In genomic region chr19:29526837-29527236, GRCm38 (mm10) we compare ENCODE assay signal across 21 mouse cellular contexts. TPM values are rescaled to one million over a fixed set of nuclear protein-coding genes. Genes with fewer than 3 reads are reported as not detected.
DNase-seq lines count a peak whose midpoint lies in the region; ATAC-seq and TF ChIP-seq lines count a peak whose summit lies in the region.
"Had no signal": no experiment of that assay in that cellular context is flagged by ENCODE, and none has a peak within 500 bp of the region (broad histone marks: within the 10 kb centered on the region; RNA-seq: fewer than 3 reads in every experiment).

No protein-coding gene starts in this region.

- peak; percentile 39 for DNase-seq in A20 (ENCODE audit: low read depth, low spot score)
- peak; percentile 37 for DNase-seq in CH12.LX (ENCODE audit: extremely low read depth)
- peak; percentile 44 for DNase-seq in induced T-regulatory cell, adult 2 months (ENCODE audit: low read depth)
- no peak for DNase-seq in embryo, embryonic 10.5 days (ENCODE audit: low spot score)
- DNase-seq in liver, postnatal 0 days, result no peak
- DNase-seq in gastrocnemius, postnatal 10 days, result no peak
- DNase-seq: adrenal gland, adult 2 months; adrenal gland, adult 8-10 months; adrenal gland, postnatal 10 days; adrenal gland, postnatal 14 days; adrenal gland, postnatal 25 days; adrenal gland, postnatal 36 days; B cell, adult 2 months; cerebellum, adult 11 months; cerebellum, adult 11-12 months; cerebellum, adult 18-20 months; cerebellum, adult 2 months; cerebellum, adult 8-10 months had no signal

- H3K36me3 ChIP-seq in CH12.LX (replicated peaks in 1 of 2; ENCODE audit: control insufficient read depth in 1 of 2, insufficient read depth in 1 of 2, low read length in 1 of 2), result peaks cover 0 to 4% of the 10 kb centered on the region in 2 experiments
- H3K36me3 ChIP-seq in liver, postnatal 0 days (replicated peaks; ENCODE audit: insufficient read depth, low read length), result no peaks in the 10 kb centered on the region

- no peak overlapping the region for H3K27ac ChIP-seq in CH12.LX (ENCODE audit: insufficient read depth, low read depth)
- H3K27ac ChIP-seq in liver, postnatal 0 days (ENCODE audit: low read depth), result no peak overlapping the region

- in situ Hi-C loops in CH12.LX (cut with MboI; ENCODE audit: low pct_ligation_motif_present, low pct_unique_long_range_greater_than_20kb, low sequenced_read_pairs), result no loop called here

- ATAC-seq in liver, postnatal 0 days, result no peak
- ATAC-seq: activated CD4-positive, CD25-positive, alpha-beta regulatory T cell, adult 4 months; CD4-positive, CD25-positive, alpha-beta regulatory T cell, adult 4 months; Patski had no signal

- peak overlapping the region; percentile 71; the same call in 1 of the 2 replicates for H3K4me2 ChIP-seq in CH12.LX (ENCODE audit: insufficient read depth, low read depth, poor library complexity, severe bottlenecking)
- no peak overlapping the region for H3K4me2 ChIP-seq in liver, postnatal 0 days (ENCODE audit: low read depth, low read length)

- H3K27me3 ChIP-seq in CH12.LX (replicated peaks), result no peaks in the 10 kb centered on the region
- H3K27me3 ChIP-seq in liver, postnatal 0 days (ENCODE audit: insufficient read depth, low read length), result no peaks in the 10 kb centered on the region
- H3K27me3 ChIP-seq: Patski had no signal

- no peak overlapping the region for H3K9ac ChIP-seq in CH12.LX (ENCODE audit: insufficient read depth, low read depth)
- H3K9ac ChIP-seq in liver, postnatal 0 days (replicated peaks), result no peak overlapping the region

- TF ChIP-seq CTCF in CH12.LX (conservative IDR thresholded peaks at IDR 0.05 in 1 of 2, IDR thresholded peaks at IDR 0.05 in 1 of 2; ENCODE audit: low read depth in 2 of 2, low read length in 2 of 2), result no peak
- TF ChIP-seq CTCF in liver, postnatal 0 days (IDR thresholded peaks at IDR 0.05; ENCODE audit: low read depth), result no peak

- TF ChIP-seq RAD21 in CH12.LX (IDR thresholded peaks at IDR 0.05; ENCODE audit: low read depth, low read length), result no peak

- dilution Hi-C loops in CH12.LX (cut with MboI; ENCODE audit: extremely low pct_ligation_motif_present, extremely low pct_unique_long_range_greater_than_20kb, low sequenced_read_pairs), result no loop called here

- peak; percentile 90 for TF ChIP-seq EP300 in CH12.LX (IDR thresholded peaks at IDR 0.05; ENCODE audit: low read length)
- no peak for TF ChIP-seq EP300 in liver, postnatal 0 days (IDR thresholded peaks at IDR 0.05; ENCODE audit: low read depth)

- H3K4me1 ChIP-seq in CH12.LX (ENCODE audit: control insufficient read depth in 1 of 2, insufficient read depth in 2 of 2), result peaks cover 7 to 28% of the 10 kb centered on the region in 2 experiments; a peak in 3 of 4 replicates
- peaks cover 4% of the 10 kb centered on the region; the same call in 1 of the 2 replicates for H3K4me1 ChIP-seq in liver, postnatal 0 days (ENCODE audit: insufficient read depth)

- H3K4me3 ChIP-seq in CH12.LX (replicated peaks in 1 of 3; ENCODE audit: low read depth in 2 of 3, low read length in 2 of 3, poor library complexity in 1 of 3), result no peak overlapping the region
- H3K4me3 ChIP-seq in liver, postnatal 0 days (ENCODE audit: low read depth, low read length), result no peak overlapping the region

- peaks cover 37% of the 10 kb centered on the region for H3K79me2 ChIP-seq in CH12.LX (replicated peaks; ENCODE audit: control insufficient read depth, extremely low read depth, insufficient read depth, poor library complexity, severe bottlenecking)

- H3K9me3 ChIP-seq in CH12.LX (replicated peaks; ENCODE audit: low read length), result peaks cover 8% of the 10 kb centered on the region
- H3K9me3 ChIP-seq in liver, postnatal 0 days (ENCODE audit: low read length), result no peaks in the 10 kb centered on the region

- no peak for TF ChIP-seq POLR2A in CH12.LX (IDR thresholded peaks at IDR 0.05; ENCODE audit: low read depth, low read length)

TF ChIP-seq in CH12.LX, 34 proteins besides CTCF, POLR2A, EP300 and RAD21:
- TF ChIP-seq JUN (IDR thresholded peaks at IDR 0.05; ENCODE audit: insufficient read depth, low read depth, low read length) (peak; percentile 59), KAT2A (IDR thresholded peaks at IDR 0.05; ENCODE audit: insufficient replicate concordance, low read length) (no peak), ETS1 (conservative IDR thresholded peaks at IDR 0.05; ENCODE audit: low read depth, low read length) (peak; percentile 30; the same call in 1 of the 2 replicates), USF1 (IDR thresholded peaks at IDR 0.05; ENCODE audit: low read depth, low read length) (no peak), MAFK (IDR thresholded peaks at IDR 0.05; ENCODE audit: insufficient replicate concordance, low read length) (peak; percentile 63), ZNF384 (IDR thresholded peaks at IDR 0.05; ENCODE audit: low read depth, low read length) (peak; percentile 94), POLR2AphosphoS2 (IDR thresholded peaks at IDR 0.05; ENCODE audit: low read depth, low read length) (no peak), BHLHE40 (IDR thresholded peaks at IDR 0.05; ENCODE audit: low read depth, low read length) (peak; percentile 52), JUND (conservative IDR thresholded peaks at IDR 0.05; ENCODE audit: low read depth, low read length) (peak; percentile 87), IRF4 (IDR thresholded peaks at IDR 0.05; ENCODE audit: low read depth, low read length) (peak; percentile 93), ZKSCAN1 (IDR thresholded peaks at IDR 0.05; ENCODE audit: borderline replicate concordance, low read depth, low read length) (peak; percentile 87; the same call in 1 of the 2 replicates)

RNA-seq across cellular contexts. Expression of gene Ric1, which starts 4.8 kb away (rescaled TPM):
- total RNA-seq in CH12.LX (2012; rRNA removed) (17.4 and 17.9 TPM in 2 replicates), CH12.LX (2014; rRNA removed) (11.2 and 13.7 TPM in 2 replicates)
- polyA plus RNA-seq in CH12.LX (2012; ENCODE audit: insufficient read length, low read depth), result 16.3 and 18.4 TPM in 2 replicates
- 7.8 and 7.9 TPM in 2 replicates for polyA plus RNA-seq in liver, postnatal 0 days (2015; fragmentation: Nextera tagmentation; extraction: Ambion mirVana)
- total RNA-seq in gastrocnemius, postnatal 10 days (2021), result 10 to 100 TPM; 28.8 to 36.9 TPM

Comparison
In these comparisons a context has a peak if more than half of its experiments do, and no peak if none do; other contexts are left out.
1. DNase-seq: peak in A20 (single experiment), CH12.LX (single experiment) and induced T-regulatory cell, adult 2 months (single experiment); none in embryo, embryonic 10.5 days (single experiment), liver, postnatal 0 days (single experiment) and gastrocnemius, postnatal 10 days (single experiment).